Mouse (Mus musculus) left cerebral cortex, adult 8-10 months (tissue): ENCODE results near the gene Olfr418. TPM values are rescaled to one million over a fixed set of nuclear protein-coding genes. Genes with fewer than 3 reads are reported as not detected.
"Not testable (repeated sequence)": the region's sequence is repeated elsewhere in the genome, so short reads cannot be mapped to it uniquely, and the experiment has no call there.

Source experiments
- DNase-seq, 2 experiments: peaks; one replicate each; pipeline ENCODE4 v3.0.0; 2022; ENCODE audit warnings: low spot score in 2 of 2
- total RNA-seq, 4 experiments: library from RNA; stranded (reverse); gene quantifications; 2 replicates each; pipeline ENCODE4 v1.2.4; 2022

Olfr418 gene
- not detected for total RNA-seq

DNA sequence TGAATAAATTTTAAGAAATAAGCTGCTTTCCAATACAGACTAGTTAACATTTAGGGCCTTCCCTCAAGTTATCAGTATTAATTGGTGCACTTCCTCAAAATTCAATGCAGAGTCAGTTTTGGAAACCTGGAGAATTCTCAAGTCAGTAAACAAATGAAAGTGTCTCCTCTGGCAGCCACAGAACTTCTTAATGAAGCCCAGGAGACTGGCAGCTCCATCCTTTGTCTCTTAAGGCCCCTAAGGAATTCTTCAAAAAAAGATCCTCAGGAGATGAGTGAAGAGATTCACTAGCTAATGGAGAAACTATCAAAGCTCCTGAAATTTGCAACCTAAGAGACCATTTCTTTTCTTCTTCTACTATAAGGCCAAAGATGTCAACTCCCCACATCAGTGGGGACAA, at the start of gene Olfr418:
TSS of gene Olfr418 (plus strand) at position 301 of the 400 bp plus-strand sequence.
- DNase-seq = no peak

DNA sequence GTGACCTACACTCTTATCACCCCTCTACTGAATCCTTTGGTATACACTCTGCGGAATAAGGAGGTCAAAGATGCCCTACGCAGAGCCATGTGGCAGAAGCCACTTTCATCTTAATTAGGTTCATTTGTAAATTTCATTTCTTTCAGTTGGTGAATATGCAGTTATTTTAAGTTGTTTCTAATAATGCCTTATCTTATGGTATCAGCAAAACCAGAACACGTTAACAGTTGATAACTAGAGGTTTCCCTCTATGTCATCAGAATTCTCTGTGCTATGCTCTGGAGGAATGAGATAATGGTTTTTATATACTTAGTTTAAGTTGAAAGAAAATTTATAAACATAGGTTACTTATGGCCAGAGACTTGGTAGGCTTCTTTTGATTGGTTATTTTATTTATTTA, 49.3 kb upstream of the Olfr418 start:
- DNase-seq = no peak

DNA sequence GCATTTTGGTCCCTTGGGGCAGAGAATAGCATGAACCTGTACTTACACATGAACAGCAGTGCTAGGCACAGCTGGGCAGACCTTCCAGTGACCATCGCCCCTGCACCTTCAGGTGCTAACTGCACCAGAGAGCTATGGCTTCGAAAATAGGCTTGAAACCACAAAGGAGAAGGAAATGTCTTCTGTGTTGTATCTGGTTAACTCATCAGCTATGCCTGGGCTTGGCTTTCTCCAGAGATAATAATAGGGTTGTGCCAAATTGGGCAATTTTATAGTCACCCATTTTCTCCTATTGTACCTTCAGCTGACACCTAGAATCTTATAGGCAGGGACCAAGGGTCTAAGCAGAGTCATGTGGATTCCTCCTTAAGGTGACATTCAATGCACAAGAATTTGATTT, 38.7 kb upstream of the Olfr418 start, which contains the start of gene Fcer1a:
TSS of gene Fcer1a (minus strand) at position 134 of the 400 bp plus-strand sequence.
- DNase-seq = no peak

DNA sequence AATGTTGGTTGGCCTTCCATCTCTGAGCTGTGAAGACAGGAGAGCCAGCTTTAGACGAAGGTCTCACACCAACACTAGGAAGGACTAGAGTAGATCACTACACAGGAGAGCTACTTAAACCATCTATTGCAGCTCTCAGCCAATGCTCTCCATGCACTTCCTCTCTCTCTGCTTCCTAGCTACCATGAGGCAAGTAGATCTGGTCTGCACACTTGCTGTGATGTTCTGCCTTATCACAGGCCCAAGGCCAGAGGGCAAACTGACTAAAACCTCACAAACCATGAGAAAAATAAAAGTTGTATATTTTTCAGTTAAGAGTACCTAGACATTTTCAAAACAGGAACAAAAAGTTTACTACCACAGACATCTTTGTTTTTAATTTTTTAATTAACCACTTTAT, 28.8 kb upstream of the Olfr418 start:
- DNase-seq = not testable (repeated sequence)

DNA sequence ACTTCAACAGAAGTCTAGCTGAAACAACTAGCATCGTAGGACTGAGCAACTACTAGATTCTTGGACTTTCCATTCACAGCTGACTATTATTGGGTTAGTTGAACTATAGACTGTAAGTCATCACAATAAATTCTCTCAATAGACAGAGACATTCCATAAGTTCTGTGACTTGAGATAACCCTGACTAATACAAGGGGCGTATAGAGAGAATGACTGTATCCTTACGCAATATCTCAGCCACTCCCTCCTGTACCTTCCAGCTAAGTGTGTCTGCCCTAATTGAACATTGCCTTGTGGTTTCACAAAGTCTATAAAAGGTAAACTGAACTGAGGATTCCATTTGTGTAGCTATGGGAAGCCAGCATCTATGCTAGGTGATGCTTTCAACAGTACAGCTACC, 15.9 kb upstream of the Olfr418 start:
- no peak for DNase-seq

DNA sequence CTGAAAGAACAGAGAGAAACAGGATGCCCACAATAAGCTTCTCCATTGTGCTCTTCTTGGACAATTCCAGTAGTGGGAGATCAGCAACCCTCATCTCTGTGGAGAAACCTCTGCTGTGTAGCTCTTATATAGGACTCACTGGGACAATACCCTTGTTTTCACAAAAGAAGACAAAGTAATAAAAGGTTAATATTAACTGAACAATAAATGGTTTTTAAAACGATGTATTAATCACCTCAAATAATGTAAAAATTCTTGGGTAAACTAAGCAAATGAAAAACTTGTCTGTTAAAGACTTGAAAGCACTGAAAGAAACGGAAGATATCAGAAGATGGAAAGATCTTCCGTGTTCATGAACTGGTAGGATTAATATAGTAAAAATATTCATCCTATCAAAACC, 11.9 kb downstream of the Olfr418 start, which contains the start of gene Mptx2:
TSS of gene Mptx2 (minus strand) at position 101 of the 400 bp plus-strand sequence.
- DNase-seq = no peak

DNA sequence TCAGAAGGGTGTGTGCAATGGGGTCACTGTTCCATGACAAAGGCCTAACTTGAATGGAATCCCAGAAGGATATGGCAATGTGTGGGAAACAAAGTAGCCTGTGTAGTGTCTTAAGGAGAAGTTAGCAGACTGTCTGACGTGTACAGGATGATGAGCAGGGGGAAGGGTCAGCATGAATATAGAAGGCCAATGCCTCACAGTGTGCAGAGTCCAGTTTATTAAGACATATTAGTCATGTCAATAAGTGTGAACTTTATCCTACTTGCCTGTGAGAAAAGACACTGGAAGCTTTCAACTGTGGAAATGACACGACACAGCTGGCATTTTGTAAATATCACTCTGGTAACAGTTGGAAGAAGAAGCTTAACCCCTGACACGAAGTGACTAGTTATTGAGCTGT, 37.0 kb downstream of the Olfr418 start:
- DNase-seq = not testable (repeated sequence)

DNA sequence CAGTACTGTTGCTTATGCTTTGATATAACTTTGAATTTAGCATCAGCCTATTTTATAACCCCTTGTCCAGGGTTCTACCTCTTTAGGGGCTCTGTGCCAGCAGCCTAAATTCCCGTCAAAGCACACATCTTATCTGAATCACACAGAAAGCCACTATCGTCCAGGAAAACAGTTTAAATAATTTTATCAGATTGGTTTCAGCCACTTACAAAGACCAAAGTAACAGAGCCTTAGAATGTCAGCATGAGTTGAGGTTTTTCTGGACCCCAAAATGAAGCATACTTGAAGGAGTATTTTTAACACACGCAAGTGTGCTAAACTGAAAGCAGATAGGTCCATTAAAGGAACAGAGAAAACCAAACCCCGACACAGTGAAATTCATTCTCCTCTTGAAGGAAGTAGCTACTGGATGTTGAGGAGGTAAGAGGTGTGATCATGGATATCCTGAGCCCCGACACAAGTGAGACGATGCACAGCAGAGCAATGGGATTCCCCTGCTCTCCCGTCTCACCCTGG, 47.8 kb downstream of the Olfr418 start:
- DNase-seq = not testable (repeated sequence)

DNA sequence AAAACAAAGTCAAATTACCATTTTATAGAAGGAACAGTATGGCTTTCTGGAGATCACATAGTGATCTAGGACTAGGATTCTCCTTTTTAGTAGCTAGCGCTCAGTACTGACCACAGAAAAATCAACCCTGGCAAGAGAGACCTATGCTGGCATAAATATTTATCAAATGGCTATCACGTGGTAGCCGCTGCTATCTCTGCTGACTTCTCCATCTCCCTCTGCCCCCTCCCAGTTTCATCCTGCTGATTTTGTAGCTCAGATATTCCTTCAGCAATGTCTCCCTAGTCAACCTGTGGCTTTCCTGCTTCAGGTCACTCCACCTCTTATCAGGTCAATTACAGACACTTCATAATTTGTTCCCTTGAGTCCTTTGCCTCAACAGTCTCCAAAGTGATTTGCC, 49.9 kb downstream of the Olfr418 start:
- DNase-seq = no peak

DNA sequence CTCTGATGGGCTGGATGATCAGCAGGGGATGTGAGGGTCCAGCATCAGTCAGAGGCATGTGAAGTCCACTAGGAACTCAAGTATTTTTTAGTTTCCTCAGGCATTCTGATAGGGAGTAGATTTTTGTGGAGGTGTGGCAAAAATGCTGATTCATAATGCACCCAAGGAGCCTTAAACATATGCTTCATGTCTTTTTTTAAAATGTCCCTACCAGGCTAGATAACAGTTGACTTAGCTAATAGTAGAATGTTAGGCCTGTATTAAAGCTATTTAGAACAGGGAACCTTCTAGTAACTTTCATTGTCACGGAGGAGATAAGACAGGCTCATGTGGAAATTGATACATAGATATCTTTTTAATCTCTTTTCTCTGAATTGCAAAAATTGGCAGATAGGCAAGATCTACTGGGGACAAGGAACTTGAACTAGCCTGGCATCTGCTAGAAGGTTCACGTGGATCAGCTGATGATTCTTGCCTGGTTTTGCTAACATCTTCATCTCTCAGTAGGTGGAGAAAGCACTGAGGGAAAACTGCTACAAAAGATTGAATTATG, 52.2 kb downstream of the Olfr418 start:
- DNase-seq = no peak

DNA sequence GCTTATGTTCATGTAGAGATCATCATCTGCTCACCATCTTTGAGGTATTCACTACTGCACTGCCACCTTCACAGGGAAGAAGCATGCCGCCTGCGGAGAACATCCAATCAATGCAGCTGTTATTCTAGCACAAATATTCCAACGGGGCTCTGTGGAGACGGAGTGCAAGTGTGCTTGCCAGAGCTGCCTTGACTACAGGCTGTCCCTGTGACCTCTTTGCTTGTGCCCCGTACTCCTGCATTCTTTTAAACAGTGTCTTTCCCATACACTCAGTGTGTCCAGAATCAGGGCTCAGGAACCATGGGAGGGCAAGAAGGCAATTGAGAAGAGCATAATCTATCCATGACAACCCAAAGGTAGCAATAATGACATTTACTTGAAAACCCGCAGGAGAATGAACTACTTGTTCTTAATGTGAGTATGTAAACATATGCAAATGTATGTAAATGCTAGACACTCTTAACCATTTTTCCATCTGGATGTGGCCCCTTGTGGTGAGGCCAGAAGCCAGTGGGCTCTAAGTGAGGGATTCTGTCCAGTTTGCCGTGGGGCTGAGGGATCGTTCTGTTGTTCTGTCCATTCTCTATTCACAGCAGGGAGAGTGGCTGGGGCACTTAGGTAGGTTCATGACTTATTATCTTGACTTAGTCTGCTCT, 55.9 kb downstream of the Olfr418 start:
- no peak for DNase-seq

DNA sequence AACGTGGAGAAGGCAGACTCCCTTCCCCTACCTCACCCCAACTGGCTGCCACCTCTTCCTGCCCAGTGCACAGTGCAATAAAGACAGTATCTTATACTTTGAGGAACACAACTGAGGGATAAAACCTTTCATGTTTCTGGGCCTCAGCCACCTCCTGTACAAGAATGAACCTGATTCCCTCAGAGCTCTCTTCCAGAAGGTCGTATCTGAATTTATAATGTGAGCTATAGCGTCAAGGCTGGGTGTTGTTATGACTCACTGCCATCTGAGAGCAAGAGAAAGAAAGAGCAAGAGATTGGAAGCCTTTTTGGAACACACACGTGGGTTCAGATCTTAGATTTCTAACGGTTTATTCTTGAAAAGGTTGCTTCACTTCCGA, 56.4 kb downstream of the Olfr418 start:
- no peak for DNase-seq

Other genes starting within 250 kb of the Olfr418 start
- gene Olfr1408, start 128.6 kb upstream of the Olfr418 start, total RNA-seq = not detected
- gene Olfr1406, start 75.4 kb upstream of the Olfr418 start, total RNA-seq = not detected
- gene Olfr218, start 68.2 kb upstream of the Olfr418 start, total RNA-seq = not detected
- not detected for gene Olfr1404, start 53.6 kb upstream of the Olfr418 start, total RNA-seq
- gene Fcer1a, start 38.8 kb upstream of the Olfr418 start, total RNA-seq = not detected
- not detected for gene Mptx2, start 11.8 kb downstream of the Olfr418 start, total RNA-seq
- 10 to 100 TPM; 58.7 to 67.1 (median 61.4) TPM for gene Ackr1, start 67.7 kb downstream of the Olfr418 start, total RNA-seq
- gene Aim2, start 84.9 kb downstream of the Olfr418 start, total RNA-seq = 1 to 10 TPM; 3.9 to 9.2 (median 5.1) TPM
- gene Cadm3, start 101.7 kb downstream of the Olfr418 start, total RNA-seq = 100 to 1,000 TPM; 384 to 405 (median 400) TPM
- under 1 TPM in 1 of 4 experiments, not detected in 3; 0.66 TPM for gene Ifi206, start 225.0 kb downstream of the Olfr418 start, total RNA-seq